Mouse (Mus musculus): ENCODE measurements around the gene Prkca.

Prkca gene

DNA sequence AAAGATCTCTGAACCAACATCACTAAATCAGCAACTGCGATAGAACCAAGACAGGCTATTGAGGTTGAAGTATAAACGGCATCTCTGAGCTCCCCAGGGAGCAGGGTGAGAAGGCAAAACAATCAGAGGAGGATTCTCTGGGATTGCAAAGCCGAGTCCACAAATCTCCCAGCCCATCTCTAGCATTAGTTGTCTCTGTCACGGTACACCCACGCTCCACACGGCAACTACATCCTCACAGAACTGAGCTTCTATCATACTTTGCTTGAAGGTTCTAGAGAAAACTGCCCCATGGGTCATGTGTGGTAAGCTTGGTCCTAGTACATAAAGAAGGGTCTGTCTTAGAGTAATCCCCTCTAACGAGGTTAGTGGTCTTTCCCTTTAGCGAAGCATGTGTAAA, 280.6 kb downstream of the Prkca start:
- DNase-seq (ENCODE audit: low spot score) = no peak

DNA sequence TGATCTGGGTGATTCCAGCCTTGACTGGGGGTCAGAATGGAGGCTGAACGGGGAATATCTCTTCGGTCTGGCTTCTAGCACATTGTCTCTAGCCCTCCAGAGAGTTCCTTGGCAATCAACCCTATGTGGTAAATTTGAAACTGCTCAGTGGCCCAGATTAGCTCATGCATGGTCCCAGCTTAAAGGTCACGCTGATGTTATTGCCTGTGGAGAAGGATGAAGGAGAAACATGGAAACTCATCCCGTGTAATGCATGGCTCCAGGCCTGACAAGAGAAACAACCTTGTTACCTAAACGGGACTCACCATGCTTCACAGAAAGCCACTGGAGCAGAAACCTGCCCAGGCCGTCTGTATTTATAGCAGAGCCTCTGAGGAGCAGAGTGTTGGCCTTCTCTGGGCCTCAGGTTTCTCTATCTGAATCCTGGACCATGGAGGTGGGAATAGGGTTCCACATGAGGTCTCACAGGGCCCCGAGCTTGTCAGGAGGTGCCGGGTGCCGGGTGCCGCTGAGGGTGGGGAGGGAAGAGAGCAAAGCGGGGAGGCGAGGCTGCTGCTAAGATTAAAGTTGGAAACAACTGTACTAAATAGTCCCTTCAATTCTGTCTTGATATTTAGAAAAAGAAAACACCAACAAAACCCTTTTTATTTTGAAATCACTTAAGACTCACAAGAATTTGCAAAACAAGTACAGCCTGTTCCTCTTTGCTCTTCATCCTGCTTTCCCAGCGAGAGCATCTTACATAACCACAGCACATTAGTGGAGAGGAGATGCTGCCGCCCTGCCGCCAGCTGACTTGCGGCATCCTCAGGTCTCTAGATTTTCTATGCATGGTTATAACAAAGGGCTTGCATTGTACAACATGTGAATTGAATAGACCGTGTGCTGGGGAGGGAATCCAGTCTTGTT, 281.9 kb downstream of the Prkca start:
- DNase-seq (ENCODE audit: low spot score) = no peak

DNA sequence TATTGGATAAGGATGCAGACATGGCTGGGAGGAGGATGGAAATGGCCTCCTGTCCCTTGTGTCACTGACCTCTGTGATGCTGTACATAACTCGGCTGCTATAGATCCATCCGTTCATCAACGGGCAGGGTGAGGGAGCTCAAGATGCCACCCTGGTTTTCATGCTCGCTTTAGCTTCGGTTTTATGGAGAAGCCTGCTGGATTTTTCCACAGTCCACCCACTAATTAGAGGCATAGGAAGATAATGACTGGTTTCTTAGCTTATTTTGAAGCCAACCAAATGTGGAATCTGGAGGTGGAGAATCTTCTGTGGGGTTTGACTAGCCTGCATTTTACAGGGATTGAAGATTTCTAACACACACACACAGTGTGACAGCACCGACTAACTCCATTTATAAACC, 286.6 kb downstream of the Prkca start:
- DNase-seq (ENCODE audit: low spot score) = no peak

DNA sequence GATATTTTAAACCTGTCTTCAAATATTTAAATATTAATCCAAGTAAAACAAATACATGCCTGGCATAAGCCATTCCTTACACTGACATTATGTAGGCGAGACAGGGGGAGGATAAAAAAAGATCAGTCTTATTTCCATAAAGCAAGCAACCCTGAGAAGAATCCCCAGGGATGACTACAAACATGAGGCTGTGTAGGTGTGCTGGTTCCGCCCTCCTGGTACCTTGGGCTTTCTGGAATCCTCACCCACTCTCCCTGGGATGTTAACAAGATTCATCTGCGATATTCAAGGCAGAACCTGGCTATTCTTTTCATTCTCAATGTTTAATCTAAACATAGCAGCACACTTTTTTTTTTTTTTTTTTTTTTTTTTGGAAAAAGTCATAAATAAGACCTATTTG, 289.1 kb downstream of the Prkca start:
- no peak for DNase-seq (ENCODE audit: low spot score)

DNA sequence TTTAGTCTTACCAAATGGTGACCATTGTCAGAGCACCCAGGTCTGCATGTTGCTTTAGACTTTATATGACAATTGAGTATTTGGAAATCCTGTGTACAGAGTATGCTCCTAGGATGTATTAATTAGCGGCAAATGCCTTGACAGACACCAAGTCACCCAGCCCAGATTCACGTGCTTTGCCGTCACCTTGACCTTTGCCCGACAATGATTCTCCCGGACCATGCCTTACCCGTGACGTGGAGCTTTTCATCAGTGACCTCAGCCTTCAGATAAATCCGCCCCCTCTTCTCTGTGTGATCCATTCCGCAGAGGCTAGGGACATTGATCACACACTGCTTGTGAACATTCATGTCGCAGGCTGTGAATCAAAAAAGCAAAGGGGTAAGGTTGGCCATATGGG, 290.0 kb downstream of the Prkca start:
- no peak for DNase-seq (ENCODE audit: low spot score)

DNA sequence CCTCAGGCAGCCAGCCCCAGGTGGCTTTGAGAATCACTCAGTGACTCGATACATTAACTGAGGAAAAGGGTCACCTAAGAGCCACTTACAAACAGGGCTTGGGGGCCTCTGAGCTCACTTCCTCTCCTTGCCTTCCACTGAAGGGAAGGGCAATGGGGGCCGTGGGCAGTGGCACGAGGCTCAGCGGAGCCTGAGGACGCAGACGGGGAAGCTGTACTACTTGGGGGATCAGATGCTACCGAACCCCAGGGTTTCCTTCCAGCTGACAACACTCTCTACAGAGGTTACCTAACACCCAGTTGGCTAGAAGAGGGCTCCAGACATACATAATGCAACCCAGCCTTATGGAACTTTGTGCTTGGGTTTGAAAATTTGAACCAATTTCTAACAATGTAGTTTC, 302.1 kb downstream of the Prkca start:
- DNase-seq (ENCODE audit: low spot score) = no peak

DNA sequence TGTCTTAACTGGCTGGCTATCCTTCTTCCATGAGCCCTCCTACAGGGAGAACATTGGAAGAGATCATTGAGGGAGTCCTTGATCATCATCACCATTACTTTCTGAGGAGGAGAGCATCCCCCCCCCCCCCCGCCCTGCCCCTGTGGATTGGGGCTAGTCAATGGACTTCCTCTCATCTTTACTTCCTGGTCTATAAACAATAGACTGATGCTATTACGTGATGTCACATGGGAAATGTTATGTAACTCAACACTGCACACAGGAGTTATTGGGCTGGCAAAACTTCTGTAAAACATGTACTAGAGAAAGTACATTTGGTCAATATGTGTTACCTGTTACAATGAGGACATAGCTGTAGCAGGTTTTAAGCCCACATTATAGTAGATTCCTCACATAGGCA, 302.9 kb downstream of the Prkca start:
- no peak for DNase-seq (ENCODE audit: low spot score)

DNA sequence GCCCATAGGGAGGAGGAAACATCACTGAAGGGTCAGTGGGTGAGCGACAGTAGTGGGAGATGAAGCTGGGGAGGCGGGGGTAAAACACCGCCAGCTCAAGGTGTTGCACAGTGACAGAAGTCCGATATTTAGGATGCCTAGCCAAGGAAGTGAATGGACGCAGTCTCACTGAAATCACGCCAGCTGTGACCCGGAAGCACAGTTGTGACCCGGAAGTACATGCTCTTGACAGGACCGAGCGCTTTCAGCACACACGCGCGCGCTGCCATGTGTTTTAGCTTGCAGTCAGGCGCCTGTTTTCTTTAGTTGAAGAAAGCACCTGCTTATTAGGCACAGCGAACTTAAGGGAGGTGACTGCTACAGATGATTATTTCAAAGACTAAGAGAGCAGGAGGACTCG, 304.0 kb downstream of the Prkca start:
- no peak for DNase-seq (ENCODE audit: low spot score)

DNA sequence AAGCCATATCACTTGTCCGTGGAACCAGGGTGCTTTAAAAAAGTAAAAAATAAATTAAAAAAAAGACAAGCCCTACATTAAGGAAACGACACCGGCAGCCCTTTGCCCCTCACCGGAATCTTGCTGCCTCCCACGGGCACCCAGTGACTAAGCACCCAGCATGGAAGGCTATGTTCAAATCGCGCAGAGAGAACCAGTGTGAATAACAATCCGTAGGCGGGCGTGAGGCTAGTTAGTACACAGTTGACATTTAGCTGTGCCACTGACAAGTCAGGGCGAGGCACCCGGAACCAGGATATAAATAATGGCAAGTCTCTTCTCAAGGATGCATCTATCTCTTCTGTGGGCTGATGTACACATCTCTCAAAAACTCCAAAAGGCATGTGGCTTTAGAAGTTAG, 304.7 kb downstream of the Prkca start:
- DNase-seq (ENCODE audit: low spot score) = no peak

DNA sequence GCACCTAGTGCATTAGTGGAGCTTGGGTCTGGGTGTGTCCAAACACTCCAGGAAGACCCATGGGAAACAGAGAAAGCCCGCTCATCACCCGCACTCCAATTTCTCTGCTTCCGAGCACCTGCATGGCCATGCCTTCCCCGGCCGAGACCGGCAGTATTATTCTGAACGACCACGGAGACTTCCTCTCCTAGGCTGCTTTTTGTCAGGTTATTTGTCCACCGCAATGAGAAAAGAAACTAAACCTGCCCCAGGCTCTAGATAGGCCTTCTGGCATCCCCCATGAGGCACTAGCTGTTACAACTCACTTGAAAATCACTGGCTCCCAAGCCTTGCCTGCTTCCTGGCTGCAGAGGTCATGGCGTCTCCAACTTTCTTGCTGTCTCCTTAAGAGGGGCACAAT, 307.4 kb downstream of the Prkca start:
- DNase-seq (ENCODE audit: low spot score) = no peak

DNA sequence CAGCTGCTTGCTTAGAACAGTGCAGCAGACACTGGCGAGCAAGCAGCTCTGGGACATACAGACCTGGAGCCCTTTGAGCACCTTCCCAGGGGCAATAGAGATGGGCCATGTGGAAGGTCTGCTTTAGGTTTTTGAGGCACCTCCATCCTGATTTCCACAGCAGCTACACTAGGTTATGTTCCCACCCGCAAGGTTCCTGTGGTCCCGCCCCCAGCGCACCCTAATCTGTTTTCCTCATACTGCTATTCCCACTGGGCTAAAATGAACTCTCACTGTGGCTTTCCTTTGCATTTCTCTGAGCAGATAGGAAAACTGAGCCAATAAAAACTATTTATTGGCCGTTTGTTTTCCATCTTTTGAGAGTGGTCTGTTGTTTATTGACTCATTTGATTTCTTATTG, 308.0 kb downstream of the Prkca start:
- DNase-seq (ENCODE audit: low spot score) = no peak

DNA sequence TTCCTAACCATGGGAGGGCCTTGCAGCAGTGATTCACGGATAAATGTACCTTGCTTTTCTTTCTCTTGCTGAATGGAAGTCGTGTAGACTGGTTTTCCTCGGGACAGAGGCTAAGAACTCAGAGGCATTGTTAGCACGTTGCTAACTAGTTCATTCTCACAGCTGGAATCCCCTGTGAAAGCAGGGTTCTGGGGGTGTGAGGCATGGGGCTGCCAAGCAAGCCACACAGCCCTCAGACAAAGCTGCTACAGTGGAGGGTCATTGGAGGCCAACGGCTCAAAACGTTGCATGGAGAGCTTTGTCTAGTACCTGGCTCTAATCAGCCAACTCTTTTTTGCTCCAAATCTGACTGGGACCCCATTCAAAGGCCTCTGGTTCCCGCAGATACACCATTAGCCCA, 309.4 kb downstream of the Prkca start:
- no peak for DNase-seq (ENCODE audit: low spot score)

DNA sequence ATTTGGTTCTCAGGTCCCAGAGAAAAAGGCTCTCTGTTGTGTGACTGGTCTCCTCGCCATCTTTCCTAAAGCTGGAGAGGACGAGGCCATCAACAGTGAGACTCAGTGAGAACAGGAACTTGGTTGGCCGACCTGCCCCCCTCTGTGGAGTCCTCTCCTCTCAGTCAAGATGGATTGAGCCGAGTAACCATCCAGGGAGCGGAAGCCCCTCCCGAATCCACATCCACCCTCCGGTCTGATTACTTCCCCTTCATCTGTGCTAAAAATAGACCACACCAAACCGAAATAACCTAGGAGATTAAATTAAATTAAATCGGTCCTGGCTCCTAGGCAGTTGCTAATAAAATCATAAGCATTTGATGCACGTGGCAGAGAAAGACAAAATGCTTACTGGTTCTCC, 311.2 kb downstream of the Prkca start:
- no peak for DNase-seq (ENCODE audit: low spot score)

DNA sequence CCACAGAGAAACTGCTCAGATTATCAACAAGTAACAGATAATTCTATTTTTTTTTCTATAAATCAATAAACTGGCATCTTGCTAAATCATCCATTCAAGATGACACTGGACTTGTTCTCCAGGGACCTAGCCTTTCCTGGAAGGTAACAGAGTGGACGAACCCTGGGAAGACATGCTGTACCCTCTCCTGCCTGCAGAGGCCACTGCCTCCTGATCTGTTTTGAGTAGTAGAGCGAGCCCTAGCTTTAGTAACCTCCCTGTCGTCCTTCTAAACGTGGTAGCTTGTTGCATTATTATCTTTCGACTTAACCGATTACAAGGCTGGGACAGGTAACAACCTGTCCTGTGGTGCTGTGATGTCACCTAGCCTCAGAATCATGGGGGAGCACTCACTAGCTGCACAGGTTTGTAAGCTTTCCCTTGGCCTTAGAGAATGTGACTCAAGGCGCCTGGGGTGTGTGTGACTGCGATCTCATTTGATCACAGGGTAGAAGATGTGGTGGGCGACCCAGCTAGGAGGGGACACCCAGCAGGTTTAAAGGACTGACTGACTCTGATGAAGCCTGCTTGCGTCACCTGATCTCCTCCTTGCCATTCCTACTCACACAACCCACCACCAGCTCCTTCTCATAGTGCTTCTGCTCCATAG, 312.6 kb downstream of the Prkca start:
- peak; percentile 46 for DNase-seq (ENCODE audit: low spot score)

DNA sequence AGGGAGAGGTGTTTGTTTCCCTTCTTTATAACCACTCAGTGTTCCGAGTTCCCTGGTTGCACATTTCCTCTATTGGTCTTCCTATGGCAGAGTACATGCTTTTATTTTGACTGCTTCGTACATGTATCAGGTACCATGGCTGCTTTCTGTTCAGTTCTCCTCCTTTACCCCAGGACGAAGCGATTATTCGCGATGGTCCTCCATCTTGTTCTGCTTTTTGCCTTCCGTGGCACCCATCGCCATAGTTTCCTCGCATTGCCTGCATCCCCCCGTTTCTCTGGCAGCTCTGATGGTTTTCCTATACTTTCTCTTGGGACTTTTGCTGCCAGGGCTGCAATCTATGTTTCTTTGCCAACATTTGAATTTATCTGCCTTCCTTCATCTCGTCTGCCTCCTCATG, 314.4 kb downstream of the Prkca start:
- no peak for DNase-seq (ENCODE audit: low spot score)

DNA sequence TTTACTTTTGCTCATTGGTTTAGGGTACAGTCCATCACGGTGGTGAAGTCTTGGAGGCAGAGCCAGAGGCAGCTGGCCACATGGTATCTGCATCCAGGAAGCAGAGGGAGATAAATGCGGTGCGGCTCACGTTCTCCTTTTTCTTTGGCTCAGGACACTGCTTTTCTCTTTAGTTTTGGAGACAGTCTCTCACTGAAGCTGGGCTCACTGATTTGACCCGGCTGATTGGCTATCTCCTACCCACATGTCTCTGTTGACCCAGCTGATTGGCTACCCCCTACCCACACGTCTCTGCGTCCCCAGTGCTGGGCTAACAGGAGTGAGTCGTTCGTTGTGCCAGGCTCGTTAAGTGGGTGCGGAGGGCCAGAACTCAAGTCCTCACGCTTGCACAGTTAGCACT, 315.3 kb downstream of the Prkca start:
- no peak for DNase-seq (ENCODE audit: low spot score)

DNA sequence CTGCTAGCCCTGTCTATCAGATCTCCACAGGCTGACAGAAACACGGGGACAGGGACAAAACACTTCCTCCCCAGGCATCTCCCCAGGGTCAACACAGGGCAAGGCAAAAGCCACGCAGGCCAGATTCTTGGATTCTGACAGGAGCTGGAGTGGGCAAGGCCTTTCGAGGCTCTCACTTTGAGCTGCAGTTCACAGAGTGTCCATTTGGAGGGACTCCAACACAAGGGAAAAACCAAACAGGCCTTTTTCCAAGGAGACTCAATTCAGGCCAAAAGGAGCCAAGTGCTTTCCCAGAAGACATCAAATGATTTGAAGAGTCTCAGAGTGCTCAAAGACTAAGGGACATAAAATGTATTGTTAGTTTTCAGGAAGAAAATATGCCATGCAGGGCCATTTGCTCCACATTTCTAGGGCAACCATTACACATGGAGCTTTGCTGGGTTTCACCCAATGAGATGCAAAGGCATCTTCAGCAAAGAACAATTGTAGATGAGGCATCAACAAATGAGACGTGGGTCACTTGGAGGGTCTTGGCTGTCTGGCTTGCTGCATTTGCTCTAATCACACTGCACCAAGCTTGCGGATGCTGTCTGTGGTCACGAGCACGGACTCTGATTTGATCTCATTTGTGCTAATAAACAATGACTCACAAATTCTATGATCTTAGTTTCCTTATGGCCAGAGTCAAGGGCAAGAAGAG, 317.9 kb downstream of the Prkca start:
- peak; percentile 54 for DNase-seq (ENCODE audit: low spot score)

DNA sequence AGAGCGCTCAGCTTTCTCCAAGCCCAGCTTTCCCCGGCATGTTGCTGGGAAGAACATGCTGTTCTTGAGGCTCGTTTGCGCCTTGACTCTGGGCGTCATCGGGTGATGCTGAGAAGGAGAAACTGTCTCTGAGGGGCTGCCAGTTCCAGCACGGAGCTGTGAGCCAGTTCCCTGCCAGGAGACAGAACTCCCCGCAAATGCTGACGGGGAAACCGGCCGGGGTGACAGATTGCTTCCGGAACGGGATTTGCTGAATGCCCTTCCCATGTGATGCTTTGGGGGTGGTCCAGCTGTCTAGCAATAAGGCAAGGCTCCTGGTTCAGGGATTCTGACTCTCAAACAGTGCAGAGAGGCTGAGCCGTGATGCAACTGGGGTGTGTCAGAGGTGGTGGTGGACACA, 320.5 kb downstream of the Prkca start:
- DNase-seq (ENCODE audit: low spot score) = no peak

DNA sequence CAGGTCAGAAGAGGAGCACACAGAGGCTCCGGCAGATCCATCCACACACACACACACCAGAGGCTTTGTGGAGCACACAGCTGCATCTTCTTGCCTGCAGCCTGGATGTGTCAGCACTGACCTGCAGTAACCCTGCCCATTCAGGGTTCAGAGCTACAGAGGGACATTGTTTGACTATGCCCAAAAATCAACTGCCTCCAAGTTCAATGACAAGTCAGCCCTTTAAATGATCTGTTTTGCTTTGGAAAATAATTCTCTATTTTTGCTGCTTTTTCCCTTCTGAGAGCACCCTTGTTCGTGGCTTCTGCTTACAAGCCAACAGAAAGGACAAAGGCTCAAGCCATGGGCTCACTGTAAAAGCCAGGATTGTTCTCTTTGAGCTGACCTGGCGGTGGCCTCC, 322.8 kb downstream of the Prkca start:
- no peak for DNase-seq (ENCODE audit: low spot score)

DNA sequence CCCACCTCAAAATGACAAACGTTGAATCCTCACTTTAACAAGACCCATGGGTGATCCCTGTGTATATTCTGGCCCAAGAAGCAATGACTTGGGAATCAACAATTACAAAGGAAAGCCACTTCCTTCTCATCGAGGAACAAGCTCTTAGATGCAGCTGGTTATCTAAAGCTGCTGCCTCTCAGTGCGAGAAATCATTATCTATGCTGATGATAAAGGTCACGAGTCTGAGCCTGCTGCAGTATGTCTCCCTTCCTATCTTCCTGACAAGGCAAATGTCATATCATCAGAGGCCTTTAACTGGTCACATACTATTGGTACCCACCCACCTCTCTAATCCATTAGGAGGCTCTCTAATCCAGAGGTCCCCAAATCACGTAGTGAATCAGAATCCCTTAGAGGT, 328.4 kb downstream of the Prkca start:
- DNase-seq (ENCODE audit: low spot score) = no peak

DNA sequence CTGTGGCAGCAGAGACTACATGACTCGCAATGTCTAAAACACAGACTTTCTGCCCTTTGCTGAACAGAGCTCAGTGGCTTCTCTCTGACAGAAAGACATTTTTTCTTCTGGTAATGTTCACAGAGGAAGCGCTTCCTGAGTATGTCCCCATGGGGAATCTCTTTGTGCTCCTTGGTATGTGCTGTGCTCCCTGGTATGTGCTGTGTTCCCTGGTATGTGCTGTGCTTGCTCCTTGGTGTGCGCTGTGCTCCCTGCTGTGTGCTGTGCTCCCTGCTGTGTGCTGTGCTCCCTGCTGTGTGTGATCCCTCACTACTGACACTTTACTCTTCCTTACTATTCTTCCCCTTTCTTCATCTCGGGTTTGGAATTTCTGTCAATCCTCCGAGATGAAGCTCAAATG, 330.3 kb downstream of the Prkca start:
- DNase-seq (ENCODE audit: low spot score) = no peak

DNA sequence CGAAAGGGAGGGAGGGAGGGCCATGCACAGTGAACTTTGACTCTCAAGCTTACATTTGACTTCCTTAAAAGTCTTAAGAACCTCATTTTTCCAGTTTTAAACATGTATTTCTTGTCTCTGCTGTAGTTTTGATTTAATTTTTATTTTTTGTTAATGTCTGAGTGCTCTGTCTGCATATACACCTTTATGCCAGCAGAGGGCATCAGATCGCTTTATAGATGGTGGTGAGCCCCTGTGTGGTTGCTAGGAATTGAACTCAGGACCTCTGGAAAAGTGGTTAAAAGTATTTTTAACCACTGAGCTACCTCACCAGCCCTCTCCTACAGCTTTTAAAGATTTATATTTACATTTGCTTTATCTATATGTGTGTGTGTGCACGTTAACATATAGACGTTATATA, 333.3 kb downstream of the Prkca start:
- no peak for DNase-seq (ENCODE audit: low spot score)

DNA sequence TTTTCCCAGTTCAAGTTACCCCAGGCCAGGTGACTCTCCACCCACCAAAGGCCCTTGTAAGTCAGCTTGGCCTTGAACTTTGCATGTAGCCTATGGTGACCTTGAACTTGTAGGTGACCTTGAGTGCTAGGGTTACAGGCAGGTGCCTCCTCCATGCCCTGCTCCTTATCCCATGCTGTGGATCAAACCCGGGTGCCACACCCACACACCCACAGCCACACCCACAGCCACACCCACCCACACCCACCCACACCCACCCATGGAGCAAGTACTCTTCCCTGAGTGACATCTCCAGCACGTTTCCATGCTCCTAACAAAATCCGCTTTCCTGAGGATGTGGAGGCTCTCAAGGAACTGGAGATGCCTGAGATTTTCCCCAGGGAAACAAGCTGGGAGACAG, 344.8 kb downstream of the Prkca start:
- no peak for DNase-seq (ENCODE audit: low spot score)
